Comparison of ENCODE assay signal across 8 mouse cellular contexts in the genomic region with DNA sequence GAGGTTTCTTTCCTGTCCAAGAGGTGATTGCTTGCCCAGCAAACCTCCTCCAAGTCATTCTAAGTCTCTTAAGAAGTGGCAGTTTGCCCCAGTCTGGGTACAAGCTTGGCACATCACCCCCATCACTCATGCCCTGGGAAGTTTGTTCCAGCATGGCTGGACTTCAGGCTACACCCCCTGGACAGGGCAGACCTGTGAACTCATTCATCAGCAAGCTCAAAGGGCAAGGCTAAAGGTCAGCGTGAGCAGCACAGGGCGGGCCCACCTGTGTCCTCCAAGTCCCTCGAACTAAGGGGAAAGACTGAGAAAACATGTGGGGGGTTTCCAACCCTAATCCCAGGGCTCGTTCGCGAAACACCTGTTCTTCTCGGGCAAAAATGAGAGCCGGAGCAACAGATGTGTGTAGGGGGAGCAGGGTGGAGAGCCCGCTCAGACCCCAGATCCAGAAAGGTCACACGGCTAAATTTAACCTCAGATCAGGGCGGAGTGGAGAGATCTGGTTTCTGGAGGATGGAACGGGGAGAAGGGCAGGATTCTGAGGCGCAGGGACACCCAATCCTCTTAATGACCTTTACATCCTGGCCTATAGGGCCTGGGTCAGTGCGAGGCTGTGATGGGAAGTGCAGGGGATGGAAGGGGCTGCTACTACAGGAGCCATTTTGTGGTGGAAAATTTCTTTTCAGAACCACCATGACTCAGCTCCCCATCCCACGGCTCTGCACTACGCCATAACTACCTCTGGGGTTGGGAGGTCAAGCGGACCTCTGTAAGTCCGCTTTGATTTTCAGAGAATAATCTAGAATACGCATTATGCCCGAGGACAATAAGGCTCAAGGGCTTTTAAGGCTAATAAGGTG. TPM values are rescaled to one million over a fixed set of nuclear protein-coding genes. Genes with fewer than 3 reads are reported as not detected.
A peak's percentile ranks its signal among the peaks of the same experiment; 100 is the strongest.
DNase-seq lines count a peak whose midpoint lies in the region; ATAC-seq and TF ChIP-seq lines count a peak whose summit lies in the region.

No protein-coding gene starts in this region.

- peaks cover 9% of the 10 kb centered on the region for H3K4me1 ChIP-seq in lung, adult 2 months (ENCODE audit: control insufficient read depth, insufficient read depth, low read length)
- H3K4me1 ChIP-seq in forebrain, embryonic 16.5 days (replicated peaks; ENCODE audit: control insufficient read depth, insufficient read depth, low read length) = peaks cover 33% of the 10 kb centered on the region
- peaks cover 38% of the 10 kb centered on the region for H3K4me1 ChIP-seq in intestine, embryonic 16.5 days (ENCODE audit: control insufficient read depth, insufficient read depth, low read length)
- H3K4me1 ChIP-seq in lung, embryonic 14.5 days (ENCODE audit: insufficient read depth) = peaks cover 20% of the 10 kb centered on the region
- peaks cover 22% of the 10 kb centered on the region for H3K4me1 ChIP-seq in stomach, embryonic 14.5 days (ENCODE audit: control insufficient read depth, insufficient read depth, low read length)

- TF ChIP-seq POLR2A in lung, adult 2 months (IDR thresholded peaks at IDR 0.05; ENCODE audit: borderline replicate concordance, extremely low read depth, low read depth, low read length) = no peak

- peak overlapping the region; percentile 96 for H3K4me2 ChIP-seq in forebrain, embryonic 16.5 days (ENCODE audit: low read length)
- H3K4me2 ChIP-seq in intestine, embryonic 16.5 days (ENCODE audit: low read depth, low read length) = peak overlapping the region; percentile 83
- peak overlapping the region; percentile 98 for H3K4me2 ChIP-seq in lung, embryonic 14.5 days
- H3K4me2 ChIP-seq in stomach, embryonic 14.5 days (replicated peaks; ENCODE audit: low read depth, low read length) = peak overlapping the region; percentile 70

- TF ChIP-seq CTCF in lung, adult 2 months (IDR thresholded peaks at IDR 0.05; ENCODE audit: insufficient read depth, low read length) = no peak
- no peak for TF ChIP-seq CTCF in lung, embryonic 14.5 days (IDR thresholded peaks at IDR 0.05; ENCODE audit: low read depth)

- H3K9me3 ChIP-seq in forebrain, embryonic 16.5 days (ENCODE audit: control insufficient read depth, low read length) = no peaks in the 10 kb centered on the region
- H3K9me3 ChIP-seq in intestine, embryonic 16.5 days (ENCODE audit: control insufficient read depth, low read length) = no peaks in the 10 kb centered on the region
- no peaks in the 10 kb centered on the region for H3K9me3 ChIP-seq in lung, embryonic 14.5 days (ENCODE audit: low read depth, low read length)
- no peaks in the 10 kb centered on the region for H3K9me3 ChIP-seq in stomach, embryonic 14.5 days (ENCODE audit: control insufficient read depth, low read depth, low read length)

- WGBS in lung, adult 2 months = 26% methylated on average over 20 of the region's 20 CpGs
- WGBS in forebrain, embryonic 16.5 days = 3% methylated on average over 20 of the region's 20 CpGs
- WGBS in intestine, embryonic 16.5 days = 3% methylated on average over 20 of the region's 20 CpGs
- WGBS in lung, embryonic 14.5 days = 5% methylated on average over 20 of the region's 20 CpGs
- 3% methylated on average over 20 of the region's 20 CpGs for WGBS in stomach, embryonic 14.5 days

- peaks cover 19% of the 10 kb centered on the region for H3K36me3 ChIP-seq in forebrain, embryonic 16.5 days (ENCODE audit: control insufficient read depth, insufficient read depth)
- peaks cover under 1% of the 10 kb centered on the region for H3K36me3 ChIP-seq in intestine, embryonic 16.5 days (ENCODE audit: control insufficient read depth, insufficient read depth, low read length)
- H3K36me3 ChIP-seq in lung, embryonic 14.5 days (ENCODE audit: insufficient read depth) = peaks cover 74% of the 10 kb centered on the region
- H3K36me3 ChIP-seq in stomach, embryonic 14.5 days (ENCODE audit: control insufficient read depth, insufficient read depth, low read length) = peaks cover 45% of the 10 kb centered on the region

- no peak for ATAC-seq in forebrain, embryonic 16.5 days
- ATAC-seq in intestine, embryonic 16.5 days = no peak
- ATAC-seq in lung, embryonic 14.5 days (ENCODE audit: insufficient read depth) = no peak
- no peak for ATAC-seq in stomach, embryonic 14.5 days (ENCODE audit: insufficient number of reproducible peaks, insufficient read depth, low FRiP score, low read depth)

- peak overlapping the region; percentile 85 for H3K4me3 ChIP-seq in lung, adult 2 months (replicated peaks; ENCODE audit: extremely low read depth, low read depth, low read length)
- peak overlapping the region; percentile 93 for H3K4me3 ChIP-seq in forebrain, embryonic 16.5 days (replicated peaks; ENCODE audit: low read length)
- peak overlapping the region; percentile 91 for H3K4me3 ChIP-seq in intestine, embryonic 16.5 days (ENCODE audit: low read length)
- peak overlapping the region; percentile 95 for H3K4me3 ChIP-seq in lung, embryonic 14.5 days (ENCODE audit: low read depth, low read length)
- H3K4me3 ChIP-seq in stomach, embryonic 14.5 days (ENCODE audit: low read depth, low read length) = peak overlapping the region; percentile 75

- H3K9ac ChIP-seq in forebrain, embryonic 16.5 days (replicated peaks; ENCODE audit: low read depth, low read length) = peak overlapping the region; percentile 96
- H3K9ac ChIP-seq in intestine, embryonic 16.5 days (ENCODE audit: low read depth, low read length) = peak overlapping the region; percentile 98
- H3K9ac ChIP-seq in lung, embryonic 14.5 days = peak overlapping the region; percentile 98
- peak overlapping the region; percentile 89 for H3K9ac ChIP-seq in stomach, embryonic 14.5 days (replicated peaks; ENCODE audit: low read depth, low read length)

- peak overlapping the region; percentile 91 for H3K27ac ChIP-seq in forebrain, embryonic 16.5 days (ENCODE audit: low read length)
- peak overlapping the region; percentile 94 for H3K27ac ChIP-seq in intestine, embryonic 16.5 days (ENCODE audit: low read length)
- H3K27ac ChIP-seq in lung, embryonic 14.5 days (ENCODE audit: low read depth) = peak overlapping the region; percentile 98
- peak overlapping the region; percentile 91; the same call in 1 of the 2 replicates for H3K27ac ChIP-seq in stomach, embryonic 14.5 days (ENCODE audit: low read length)

- no peaks in the 10 kb centered on the region for H3K27me3 ChIP-seq in forebrain, embryonic 16.5 days (replicated peaks; ENCODE audit: control insufficient read depth, insufficient read depth, low read length)
- no peaks in the 10 kb centered on the region for H3K27me3 ChIP-seq in intestine, embryonic 16.5 days (replicated peaks; ENCODE audit: control insufficient read depth, insufficient read depth, low read length)
- no peaks in the 10 kb centered on the region for H3K27me3 ChIP-seq in lung, embryonic 14.5 days (ENCODE audit: insufficient read depth, low read length)
- no peaks in the 10 kb centered on the region for H3K27me3 ChIP-seq in stomach, embryonic 14.5 days (ENCODE audit: control insufficient read depth, insufficient read depth, low read length)

- DNase-seq in lung, adult 2 months = no peak
- no peak for DNase-seq in lung, postnatal 10 days
- DNase-seq in adrenal gland, postnatal 10 days = peak; percentile 56
- peak; percentile 46 for DNase-seq in lung, embryonic 14.5 days
- no peak for DNase-seq in urinary bladder, adult 2 months (ENCODE audit: low spot score)

RNA-seq across cellular contexts. Expression of a gene that starts 2.2 kb away (rescaled TPM):
- polyA plus RNA-seq in lung, adult 2 months (2012; rRNA removed) = 1,317 and 1,826 TPM in 2 replicates
- total RNA-seq in adrenal gland, postnatal 10 days (2021) = 1,000 to 10,000 TPM; 1,844 to 1,863 TPM
- polyA plus RNA-seq in forebrain, embryonic 16.5 days (2015; fragmentation: Nextera tagmentation; extraction: Ambion mirVana) = 1,297 and 1,346 TPM in 2 replicates
- polyA plus RNA-seq in intestine, embryonic 16.5 days (2015; fragmentation: Nextera tagmentation; extraction: Ambion mirVana) = 2,256 and 2,328 TPM in 2 replicates
- polyA plus RNA-seq in lung, embryonic 14.5 days (2014; fragmentation: Nextera tagmentation; extraction: Ambion mirVana) = 1,954 TPM in 2 replicates
- polyA plus RNA-seq in stomach, embryonic 14.5 days (2014; fragmentation: Nextera tagmentation; extraction: Ambion mirVana) = 1,945 and 1,966 TPM in 2 replicates
- polyA plus RNA-seq in urinary bladder, adult 2 months (2012; rRNA removed) = 2,278 and 2,316 TPM in 2 replicates

RNA-seq across cellular contexts. Expression of a gene that starts 19.0 kb away (rescaled TPM):
- polyA plus RNA-seq in lung, adult 2 months (2012; rRNA removed) = 45.0 and 51.0 TPM in 2 replicates
- total RNA-seq in adrenal gland, postnatal 10 days (2021) = 10 to 100 TPM; 16.7 to 30.1 TPM
- polyA plus RNA-seq in forebrain, embryonic 16.5 days (2015; fragmentation: Nextera tagmentation; extraction: Ambion mirVana) = 17.3 and 19.3 TPM in 2 replicates
- polyA plus RNA-seq in intestine, embryonic 16.5 days (2015; fragmentation: Nextera tagmentation; extraction: Ambion mirVana) = 4.5 and 5.3 TPM in 2 replicates
- polyA plus RNA-seq in lung, embryonic 14.5 days (2014; fragmentation: Nextera tagmentation; extraction: Ambion mirVana) = 6.0 and 6.2 TPM in 2 replicates
- 7.4 and 9.2 TPM in 2 replicates for polyA plus RNA-seq in stomach, embryonic 14.5 days (2014; fragmentation: Nextera tagmentation; extraction: Ambion mirVana)
- 28.6 and 29.0 TPM in 2 replicates for polyA plus RNA-seq in urinary bladder, adult 2 months (2012; rRNA removed)

RNA-seq across cellular contexts. Expression of a gene that starts 27.5 kb away (rescaled TPM):
- polyA plus RNA-seq in lung, adult 2 months (2012; rRNA removed) = 15.5 and 34.2 TPM in 2 replicates
- 10 to 100 TPM; 46.9 to 62.7 TPM for total RNA-seq in adrenal gland, postnatal 10 days (2021)
- polyA plus RNA-seq in forebrain, embryonic 16.5 days (2015; fragmentation: Nextera tagmentation; extraction: Ambion mirVana) = 91.4 and 91.6 TPM in 2 replicates
- 67.8 and 78.0 TPM in 2 replicates for polyA plus RNA-seq in intestine, embryonic 16.5 days (2015; fragmentation: Nextera tagmentation; extraction: Ambion mirVana)
- 151 and 167 TPM in 2 replicates for polyA plus RNA-seq in lung, embryonic 14.5 days (2014; fragmentation: Nextera tagmentation; extraction: Ambion mirVana)
- 107 and 109 TPM in 2 replicates for polyA plus RNA-seq in stomach, embryonic 14.5 days (2014; fragmentation: Nextera tagmentation; extraction: Ambion mirVana)
- 17.3 and 24.3 TPM in 2 replicates for polyA plus RNA-seq in urinary bladder, adult 2 months (2012; rRNA removed)

RNA-seq across cellular contexts. Expression of a gene that starts 27.6 kb away (rescaled TPM):
- polyA plus RNA-seq in lung, adult 2 months (2012; rRNA removed) = 30.1 and 39.4 TPM in 2 replicates
- total RNA-seq in adrenal gland, postnatal 10 days (2021) = 100 to 1,000 TPM; 250 to 274 TPM
- polyA plus RNA-seq in forebrain, embryonic 16.5 days (2015; fragmentation: Nextera tagmentation; extraction: Ambion mirVana) = 137 and 140 TPM in 2 replicates
- polyA plus RNA-seq in intestine, embryonic 16.5 days (2015; fragmentation: Nextera tagmentation; extraction: Ambion mirVana) = 267 and 284 TPM in 2 replicates
- 202 and 205 TPM in 2 replicates for polyA plus RNA-seq in lung, embryonic 14.5 days (2014; fragmentation: Nextera tagmentation; extraction: Ambion mirVana)
- 193 and 202 TPM in 2 replicates for polyA plus RNA-seq in stomach, embryonic 14.5 days (2014; fragmentation: Nextera tagmentation; extraction: Ambion mirVana)
- 69.8 and 72.9 TPM in 2 replicates for polyA plus RNA-seq in urinary bladder, adult 2 months (2012; rRNA removed)

RNA-seq across cellular contexts. Expression of a gene that starts 32.3 kb away (rescaled TPM):
- 10.1 and 13.6 TPM in 2 replicates for polyA plus RNA-seq in lung, adult 2 months (2012; rRNA removed)
- 10 to 100 TPM; 36.7 to 42.2 TPM for total RNA-seq in adrenal gland, postnatal 10 days (2021)
- polyA plus RNA-seq in forebrain, embryonic 16.5 days (2015; fragmentation: Nextera tagmentation; extraction: Ambion mirVana) = 54.4 and 55.3 TPM in 2 replicates
- polyA plus RNA-seq in intestine, embryonic 16.5 days (2015; fragmentation: Nextera tagmentation; extraction: Ambion mirVana) = 59.5 and 66.8 TPM in 2 replicates
- polyA plus RNA-seq in lung, embryonic 14.5 days (2014; fragmentation: Nextera tagmentation; extraction: Ambion mirVana) = 58.5 and 70.6 TPM in 2 replicates
- 52.3 and 55.4 TPM in 2 replicates for polyA plus RNA-seq in stomach, embryonic 14.5 days (2014; fragmentation: Nextera tagmentation; extraction: Ambion mirVana)
- polyA plus RNA-seq in urinary bladder, adult 2 months (2012; rRNA removed) = 23.1 TPM in 2 replicates

Comparison
In these comparisons a context has a peak if more than half of its experiments do, and no peak if none do; other contexts are left out.
1. DNase-seq: peak in adrenal gland, postnatal 10 days (single experiment) and lung, embryonic 14.5 days (single experiment); none in lung, adult 2 months (single experiment), lung, postnatal 10 days (single experiment) and urinary bladder, adult 2 months (single experiment).
2. Peak in every context shown above with its lines, with median percentiles within 50 percentile points of each other: H3K4me3 ChIP-seq, H3K27ac ChIP-seq, H3K4me2 ChIP-seq and H3K9ac ChIP-seq.